Mouse (Mus musculus) lung, adult 2 months (tissue): Measurements from ENCODE around the gene Fam129b. TPM values are rescaled to one million over a fixed set of nuclear protein-coding genes. Genes with fewer than 3 reads are reported as not detected.

Experiments used
- DNase-seq: peaks from one replicate; pipeline ENCODE4 v3.0.0; 2022
- H3K4me1 ChIP-seq: fragments of 200-500 bp; 2 replicates; pipeline ENCODE4 v1.6.1; 2011; ENCODE audit warnings: low read length; ENCODE audit not compliant: control insufficient read depth, insufficient read depth
- H3K4me3 ChIP-seq: fragments of 200-500 bp; replicated peaks from 2 replicates; pipeline ENCODE3; 2011; ENCODE audit warnings: low read depth, mild to moderate bottlenecking, control low read depth, low read length; ENCODE audit errors: extremely low read depth
- CTCF ChIP-seq: fragments of 200-500 bp; IDR thresholded peaks from 2 replicates; pipeline ENCODE4 v1.5.1; 2011; ENCODE audit warnings: mild to moderate bottlenecking, low read length, control low read depth; ENCODE audit not compliant: insufficient read depth
- POLR2A ChIP-seq: fragments of 200-500 bp; IDR thresholded peaks from 2 replicates; pipeline ENCODE4 v1.6.1; 2011; ENCODE audit warnings: low read depth, mild to moderate bottlenecking, control low read depth, low read length, borderline replicate concordance; ENCODE audit errors: extremely low read depth
- WGBS: fragments of 180-500 bp; shearing (Covaris S2); methylation state at CpG from one replicate; pipeline ENCODE4 v1.1.7; 2018; 5-methylcytosine and 5-hydroxymethylcytosine counted together
- polyA plus RNA-seq: library from polyadenylated mRNA; depleted of rRNA; stranded (reverse); fragments of >200 nt; gene quantifications from 2 replicates; pipeline ENCODE4 v1.2.3, GENCODE M21; 2012

The Fam129b gene
- polyA plus RNA-seq, 1 experiment: 224 TPM

- Histone ChIP-seq H3K4me3 (peak overlapping the region; percentile 9), H3K4me1 (peaks cover 47% of the 10 kb centered on the region)
- WGBS: 10% methylated on average over 15 of the region's 21 CpGs
- no peak for TF ChIP-seq POLR2A
- TF ChIP-seq CTCF: no peak
- DNase-seq: peak; percentile 56
These were observed 6.5 kb downstream of the Fam129b start for GRCm38 (mm10) chr2:32882283-32883043.

- peaks cover 58% of the 10 kb centered on the region for H3K4me1 ChIP-seq
- no peak overlapping the region for H3K4me3 ChIP-seq
- TF ChIP-seq CTCF (no peak), POLR2A (no peak)
- no peak for DNase-seq
- 17% methylated on average over 7 of the region's 7 CpGs for WGBS
These were observed 8.8 kb downstream of the Fam129b start for GRCm38 (mm10) chr2:32884745-32885144.

- peaks cover 70% of the 10 kb centered on the region for H3K4me1 ChIP-seq
- no peak overlapping the region for H3K4me3 ChIP-seq
- 13% methylated on average over 9 of the region's 9 CpGs for whole genome bisulfite sequencing
- no peak for TF ChIP-seq POLR2A
- DNase-seq: no peak
These were observed 12.1 kb downstream of the Fam129b start for GRCm38 (mm10) chr2:32888029-32888428.

GRCm38 (mm10) chr2:32888551-32888950, 12.6 kb downstream of the Fam129b start:
- DNase-seq: no peak
- peaks cover 74% of the 10 kb centered on the region for H3K4me1 ChIP-seq
- H3K4me3 ChIP-seq: no peak overlapping the region
- 26% methylated on average over 3 of the region's 3 CpGs for WGBS
- no peak for TF ChIP-seq POLR2A
- TF ChIP-seq CTCF: no peak

- TF ChIP-seq POLR2A (no peak), CTCF (no peak)
- peaks cover 77% of the 10 kb centered on the region for H3K4me1 ChIP-seq
- DNase-seq: no peak
These were observed 14.4 kb downstream of the Fam129b start for GRCm38 (mm10) chr2:32890280-32890679.

GRCm38 (mm10) chr2:32891278-32891677, 15.4 kb downstream of the Fam129b start:
- no peak overlapping the region for H3K4me3 ChIP-seq
- H3K4me1 ChIP-seq: peaks cover 76% of the 10 kb centered on the region
- WGBS: 38% methylated on average over 9 of the region's 9 CpGs
- TF ChIP-seq CTCF (no peak), POLR2A (no peak)
- peak; percentile 64 for DNase-seq

More at GRCm38 (mm10) chr2:32890280-32890679, 14.4 kb downstream of the Fam129b start:
- no peak overlapping the region for H3K4me3 ChIP-seq
- 71% methylated on average over 3 of the region's 3 CpGs for WGBS

- no peak for TF ChIP-seq POLR2A
- WGBS: 39% methylated on average over 14 of the region's 14 CpGs
- no peak overlapping the region for H3K4me3 ChIP-seq
- no peak for DNase-seq
- H3K4me1 ChIP-seq: peaks cover 79% of the 10 kb centered on the region
These were observed 16.6 kb downstream of the Fam129b start for GRCm38 (mm10) chr2:32892490-32892889.

- Histone ChIP-seq H3K4me1 (peaks cover 83% of the 10 kb centered on the region), H3K4me3 (no peak overlapping the region)
- no peak for DNase-seq
- WGBS: 34% methylated on average over 2 of the region's 2 CpGs
- no peak for TF ChIP-seq CTCF
- TF ChIP-seq POLR2A: no peak
These were observed 18.2 kb downstream of the Fam129b start for GRCm38 (mm10) chr2:32894097-32894496.

- H3K4me3 ChIP-seq: no peak overlapping the region
- 31% methylated on average over 8 of the region's 8 CpGs for WGBS
- peak; percentile 49 for DNase-seq
- H3K4me1 ChIP-seq: peaks cover 74% of the 10 kb centered on the region
- TF ChIP-seq POLR2A: no peak
These were observed 19.7 kb downstream of the Fam129b start for GRCm38 (mm10) chr2:32895606-32896106.

GRCm38 (mm10) chr2:32896507-32897147, 20.7 kb downstream of the Fam129b start:
- TF ChIP-seq POLR2A (no peak), CTCF (no peak)
- peaks cover 68% of the 10 kb centered on the region for H3K4me1 ChIP-seq
- DNase-seq: no peak
- no peak overlapping the region for H3K4me3 ChIP-seq
- 58% methylated on average over 10 of the region's 10 CpGs for WGBS

- TF ChIP-seq CTCF (no peak), POLR2A (no peak)
- Histone ChIP-seq H3K4me1 (peaks cover 53% of the 10 kb centered on the region), H3K4me3 (no peak overlapping the region)
- DNase-seq: peak; percentile 69
- 25% methylated on average over 7 of the region's 7 CpGs for WGBS
These were observed 23.1 kb downstream of the Fam129b start for GRCm38 (mm10) chr2:32898983-32899382.
